In genomic region chr15:12824197-12824952, GRCm38 (mm10) we compare ENCODE assay signal across 8 mouse cellular contexts. TPM values are rescaled to one million over a fixed set of nuclear protein-coding genes. Genes with fewer than 3 reads are reported as not detected.
DNase-seq lines count a peak whose midpoint lies in the region; ATAC-seq lines count a peak whose summit lies in the region.

Gene 6030458C11Rik, minus strand, starts transcription at chr15:12824649.
Gene Drosha, plus strand, starts transcription at chr15:12824815.

- peak within 1 kb of the TSS; percentile 53 for H3K27ac ChIP-seq in lung, embryonic 16.5 days (ENCODE audit: low read length)

- ATAC-seq in hematopoietic stem cell, adult 5-6 weeks (replicated peaks in 1 of 2; ENCODE audit: insufficient read depth in 1 of 2, low FRiP score in 2 of 2, low TSS enrichment in 1 of 2, low read depth in 1 of 2, poor library complexity in 2 of 2, severe bottlenecking in 2 of 2) = peak; percentile 99 to 100
- ATAC-seq in lung, embryonic 16.5 days (ENCODE audit: low read depth) = peak; percentile 100

- peak within 1 kb of the TSS; percentile 98 for H3K4me3 ChIP-seq in lung, embryonic 16.5 days (ENCODE audit: low read length)

- H3K9me3 ChIP-seq in lung, embryonic 16.5 days (ENCODE audit: control insufficient read depth, low read length) = no peaks in the 10 kb centered on the region

- peaks cover 15% of the 10 kb centered on the region for H3K36me3 ChIP-seq in lung, embryonic 16.5 days (ENCODE audit: control insufficient read depth, insufficient read depth, low read length)

- peaks cover 13% of the 10 kb centered on the region for H3K4me1 ChIP-seq in lung, embryonic 16.5 days (replicated peaks; ENCODE audit: control insufficient read depth, insufficient read depth, low read length)

- H3K9ac ChIP-seq in lung, embryonic 16.5 days (ENCODE audit: low read length) = peak within 1 kb of the TSS; percentile 95

- peak; percentile 100 for DNase-seq in MEL-GATA-1-ER (ENCODE audit: extremely low read depth, low read depth)
- peak; percentile 98 for DNase-seq in cerebellum, adult 8-10 months
- peak; percentile 100 for DNase-seq in forelimb bud, embryonic 11.5 days (ENCODE audit: low read depth, low spot score)
- DNase-seq in layer of hippocampus, adult 9-10 months (ENCODE audit: low spot score) = peak; percentile 96
- DNase-seq in ovary, postnatal 10 days (ENCODE audit: low spot score) = peak; percentile 97
- peak; percentile 98 for DNase-seq in thymus, postnatal 10 days (ENCODE audit: low spot score in 2 of 2)

- under 1% methylated on average over 67 of the region's 67 CpGs for WGBS in lung, embryonic 16.5 days

- H3K4me2 ChIP-seq in lung, embryonic 16.5 days (ENCODE audit: low read depth, low read length) = peak within 1 kb of the TSS; percentile 89

- no peaks in the 10 kb centered on the region for H3K27me3 ChIP-seq in lung, embryonic 16.5 days (ENCODE audit: control insufficient read depth, insufficient read depth, low read depth, low read length)

RNA-seq across cellular contexts. Expression of gene 6030458C11Rik, which starts in this region (rescaled TPM):
- 21.4 and 26.5 TPM in 2 replicates for total RNA-seq in hematopoietic stem cell, adult 5-6 weeks (2017)
- 32.9 and 33.0 TPM in 2 replicates for polyA plus RNA-seq in lung, embryonic 16.5 days (2015; fragmentation: Nextera tagmentation; extraction: Ambion mirVana)

RNA-seq across cellular contexts. Expression of gene Drosha, which starts in this region (rescaled TPM):
- total RNA-seq in hematopoietic stem cell, adult 5-6 weeks (2017) = 22.2 and 33.1 TPM in 2 replicates
- polyA plus RNA-seq in lung, embryonic 16.5 days (2015; fragmentation: Nextera tagmentation; extraction: Ambion mirVana) = 27.2 and 32.0 TPM in 2 replicates

Comparison
In these comparisons a context has a peak if more than half of its experiments do, and no peak if none do; other contexts are left out.
1. Peak in every context shown above with its lines: DNase-seq, ATAC-seq, H3K4me3 ChIP-seq and H3K27ac ChIP-seq.